Mouse (Mus musculus) lung, postnatal 0 days (tissue): Measurements from ENCODE around the gene Cacna2d4.

ENCODE experiments used
- CTCF ChIP-seq: IDR thresholded peaks from 2 replicates; pipeline ENCODE4 v1.5.1; 2016; ENCODE audit warnings: antibody characterized with exemption, mild to moderate bottlenecking
- EP300 ChIP-seq: IDR thresholded peaks from 2 replicates; pipeline ENCODE4 v1.6.1; 2016; ENCODE audit warnings: antibody characterized with exemption, mild to moderate bottlenecking, control low read depth

DNA sequence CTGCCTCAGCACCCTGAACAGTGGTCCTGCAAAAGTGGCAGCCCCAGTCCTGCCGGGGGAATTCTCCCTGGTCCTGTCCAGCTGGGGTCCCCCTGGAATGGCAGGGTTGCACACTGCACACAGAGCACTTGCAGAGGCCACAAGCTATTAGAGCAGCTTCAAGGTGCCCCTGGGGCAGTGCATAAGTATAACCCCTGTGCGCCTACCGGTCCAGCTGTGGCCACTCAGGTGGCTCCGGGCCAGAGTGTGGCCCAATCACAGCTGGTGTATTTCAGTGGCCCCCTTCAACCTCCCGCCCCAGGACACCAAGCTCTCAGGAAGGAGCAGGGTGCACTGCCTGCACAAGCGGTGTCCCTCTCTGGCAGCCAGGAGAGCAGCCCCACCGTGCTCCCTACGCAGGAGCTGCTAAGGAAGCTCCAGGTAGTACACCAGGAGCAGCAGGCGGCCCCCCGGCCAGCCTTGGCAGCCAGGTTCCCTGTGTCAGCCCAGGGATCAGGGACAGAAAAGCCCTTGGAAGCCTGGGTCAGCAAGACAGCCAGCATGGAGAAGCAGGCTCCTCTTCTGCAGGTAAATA lies 21.2 kb upstream of the Cacna2d4 start:
- TF ChIP-seq EP300 (no peak), CTCF (no peak)
